19 mouse cellular contexts compared by ENCODE assay signal in genomic region chr11:61040856-61041652, GRCm38 (mm10). TPM values are rescaled to one million over a fixed set of nuclear protein-coding genes. Genes with fewer than 3 reads are reported as not detected.
DNase-seq lines count a peak whose midpoint lies in the region; TF ChIP-seq lines count a peak whose summit lies in the region.
"Had no signal": no experiment of that assay in that cellular context is flagged by ENCODE, and none has a peak within 500 bp of the region (broad histone marks: within the 10 kb centered on the region; RNA-seq: fewer than 3 reads in every experiment).

No protein-coding gene starts in this region.

- DNase-seq in cerebellum, adult 8-10 months: peak; percentile 54
- DNase-seq in cerebellum, adult 9-10 months: no peak
- DNase-seq in left cerebral cortex, adult 11 months (ENCODE audit: low spot score): peak; percentile 38
- DNase-seq in left cerebral cortex, postnatal 4 days: no peak
- DNase-seq in left cerebral cortex, adult 2 months (ENCODE audit: extremely low spot score in 1 of 2, low spot score in 2 of 2): peak in 1 of 2 experiments; percentile 66
- no peak for DNase-seq in thymus, adult 2 months
- no peak for DNase-seq in gastrocnemius, adult 2 months
- DNase-seq: forebrain, postnatal 0 days; heart, postnatal 36 days; lung, embryonic 14.5 days; thymus, postnatal 25 days had no signal

- no peaks in the 10 kb centered on the region for H3K79me2 ChIP-seq in C2C12 (ENCODE audit: control insufficient read depth, insufficient read depth)

- H3K4me1 ChIP-seq in thymus, adult 2 months (replicated peaks; ENCODE audit: control insufficient read depth, insufficient read depth, low read length): no peaks in the 10 kb centered on the region

- H3K36me3 ChIP-seq in C2C12 (ENCODE audit: control insufficient read depth, insufficient read depth): no peaks in the 10 kb centered on the region
- no peaks in the 10 kb centered on the region for H3K36me3 ChIP-seq in thymus, adult 2 months (ENCODE audit: control insufficient read depth, insufficient read depth, low read length)
- H3K36me3 ChIP-seq: limb, embryonic 12.5 days had no signal

- H3K27ac ChIP-seq in left cerebral cortex, adult 2 months: no peak overlapping the region
- H3K27ac ChIP-seq in thymus, adult 2 months (ENCODE audit: control insufficient read depth, insufficient read depth, low read length): no peak overlapping the region
- H3K27ac ChIP-seq in gastrocnemius, adult 2 months: no peak overlapping the region; the same call in 1 of the 2 replicates
- H3K27ac ChIP-seq: limb, embryonic 12.5 days had no signal

- WGBS in thymus, adult 2 months: 87% methylated on average over 11 of the region's 11 CpGs

- H3K27me3 ChIP-seq in C2C12 (ENCODE audit: control insufficient read depth, insufficient read depth, insufficient read length): no peaks in the 10 kb centered on the region
- no peaks in the 10 kb centered on the region for H3K27me3 ChIP-seq in thymus, adult 2 months (ENCODE audit: control insufficient read depth, insufficient read depth, low read length)

- TF ChIP-seq POLR2A in thymus, adult 2 months (IDR thresholded peaks at IDR 0.05; ENCODE audit: control insufficient read depth, extremely low read depth, insufficient read depth, low read length, poor library complexity): no peak

- no peak overlapping the region for H3ac ChIP-seq in C2C12 (ENCODE audit: control insufficient read depth, insufficient read length, low read depth)

- intact Hi-C loops in left cerebral cortex, postnatal 4 days (cut with DNase I): no loop called here
- intact Hi-C loops in left cerebral cortex, adult 2 months (cut with DNase I): loop anchor here (1.0 to 5.0 kb wide), 3 partner anchors 22 to 59 kb away; no protein-coding TSS in a partner anchor
- intact Hi-C loops in gastrocnemius, adult 2 months (cut with DNase I): loop anchor here (5.0 kb wide), 2 partner anchors 51 to 89 kb away; no protein-coding TSS in a partner anchor

- no peaks in the 10 kb centered on the region for H3K79me3 ChIP-seq in C2C12 (ENCODE audit: low read depth)

- TF ChIP-seq CTCF in C2C12 (IDR thresholded peaks at IDR 0.05; ENCODE audit: control insufficient read depth, insufficient read depth, insufficient read length): peak; percentile 40
- TF ChIP-seq CTCF in left cerebral cortex, adult 2 months (IDR thresholded peaks at IDR 0.05): peak; percentile 24
- no peak for TF ChIP-seq CTCF in thymus, adult 2 months (IDR thresholded peaks at IDR 0.05; ENCODE audit: borderline replicate concordance, control insufficient read depth, extremely low read depth, insufficient read depth, low read length, poor library complexity)
- TF ChIP-seq CTCF in gastrocnemius, adult 2 months (IDR thresholded peaks at IDR 0.05): no peak; the same call in 1 of the 2 replicates

- H3K4me3 ChIP-seq in C2C12 (ENCODE audit: insufficient read depth, poor library complexity, severe bottlenecking): no peak overlapping the region
- H3K4me3 ChIP-seq in left cerebral cortex, adult 2 months: no peak overlapping the region
- H3K4me3 ChIP-seq in thymus, adult 2 months (ENCODE audit: control insufficient read depth, insufficient read depth, low read length): no peak overlapping the region
- no peak overlapping the region for H3K4me3 ChIP-seq in gastrocnemius, adult 2 months
- H3K4me3 ChIP-seq: erythroblast, embryonic 14.5 days; limb, embryonic 12.5 days; myocyte had no signal

TF ChIP-seq in C2C12, 6 proteins besides CTCF, POLR2A, EP300 and RAD21:
- no peak for TF ChIP-seq USF1 (IDR thresholded peaks at IDR 0.05; ENCODE audit: low read depth)
- TF ChIP-seq MAX (IDR thresholded peaks at IDR 0.05): no peak
- TF ChIP-seq CEBPB (IDR thresholded peaks at IDR 0.05; ENCODE audit: low read depth): no peak
- no peak for TF ChIP-seq MYOG (IDR thresholded peaks at IDR 0.05; ENCODE audit: control insufficient read depth, extremely low read depth, insufficient read length)
- no peak for TF ChIP-seq FOSL1 (IDR thresholded peaks at IDR 0.05; ENCODE audit: insufficient read depth, low read length, poor library complexity, severe bottlenecking)
- TF ChIP-seq MYOD1 (IDR thresholded peaks at IDR 0.05; ENCODE audit: control insufficient read depth, insufficient read length, low read depth): no peak

RNA-seq across cellular contexts. Expression of gene Kcnj12, which starts 18.7 kb away (rescaled TPM):
- total RNA-seq in left cerebral cortex, postnatal 4 days (2021): 1 to 10 TPM; 5.3 TPM
- 0.62 TPM for polyA plus RNA-seq in C2C12 (2012; fragmentation: generic; extraction: Trizol)
- total RNA-seq in left cerebral cortex, adult 2 months (2021): 10 to 100 TPM; 19.0 to 19.2 TPM
- polyA plus RNA-seq in thymus, adult 2 months (2012; rRNA removed): 0.51 and 1.8 TPM in 2 replicates
- total RNA-seq in gastrocnemius, adult 2 months (2021): 10 to 100 TPM; 50.4 to 65.8 TPM
- total RNA-seq: granulocyte monocyte progenitor cell, adult 5-6 weeks; megakaryocyte-erythroid progenitor cell, adult 5-6 weeks had no signal
- polyA plus RNA-seq: CD4-positive, CD25-positive, alpha-beta regulatory T cell, adult 4 months; inflammation-experienced regulatory T-cells, adult 6 months had no signal

Comparison
In these comparisons a context has a peak if more than half of its experiments do, and no peak if none do; other contexts are left out.
1. DNase-seq: peak in cerebellum, adult 8-10 months (single experiment) and left cerebral cortex, adult 11 months (single experiment); none in cerebellum, adult 9-10 months (single experiment), left cerebral cortex, postnatal 4 days (single experiment), thymus, adult 2 months (single experiment) and gastrocnemius, adult 2 months (single experiment).
2. CTCF ChIP-seq: peak in C2C12 (single experiment) and left cerebral cortex, adult 2 months (single experiment); none in thymus, adult 2 months (single experiment) and gastrocnemius, adult 2 months (single experiment).